Mouse (Mus musculus) forebrain, embryonic 10.5 days (tissue): Measurements from ENCODE around the gene Gpx8. TPM values are rescaled to one million over a fixed set of nuclear protein-coding genes. Genes with fewer than 3 reads are reported as not detected.

ENCODE experiments used
- DNase-seq: peaks from one replicate; pipeline ENCODE4 v3.0.0-alpha.2; 2017; ENCODE audit warnings: low spot score; ENCODE audit errors: extremely low spot score
- H3K27ac ChIP-seq: fragments of 300-500 bp; sonication (generic); 2 replicates; pipeline ENCODE4 v1.5.1; 2016; ENCODE audit warnings: mild to moderate bottlenecking
- H3K27me3 ChIP-seq: fragments of 300-500 bp; sonication (generic); 2 replicates; pipeline ENCODE4 v1.6.1; 2016; ENCODE audit warnings: mild to moderate bottlenecking; ENCODE audit not compliant: poor library complexity, severe bottlenecking
- H3K36me3 ChIP-seq: fragments of 300-500 bp; sonication (generic); replicated peaks from 2 replicates; pipeline ENCODE4 v1.6.1; 2016; ENCODE audit warnings: mild to moderate bottlenecking, moderate library complexity
- H3K4me1 ChIP-seq: fragments of 300-500 bp; sonication (generic); 2 replicates; pipeline ENCODE4 v1.6.1; 2016
- H3K4me3 ChIP-seq: fragments of 300-500 bp; sonication (generic); 2 replicates; pipeline ENCODE4 v1.5.1; 2016; ENCODE audit warnings: mild to moderate bottlenecking, moderate library complexity
- H3K9me3 ChIP-seq: fragments of 300-500 bp; sonication (generic); 2 replicates; pipeline ENCODE4 v1.6.1; 2016; ENCODE audit warnings: mild to moderate bottlenecking, moderate library complexity
- WGBS: fragments of 180-500 bp; shearing (Covaris S2); methylation state at CpG from one replicate; pipeline ENCODE4 v1.1.7; 2016; 5-methylcytosine and 5-hydroxymethylcytosine counted together
- polyA plus RNA-seq: library from polyadenylated mRNA; unstranded; fragments of >200 nt; fragmentation: Nextera tagmentation; extraction: Ambion mirVana; gene quantifications from 2 replicates; pipeline ENCODE4 v1.2.1, GENCODE M21; 2016

Gpx8 gene
- polyA plus RNA-seq, 1 experiment from 2014 or later: 78.8 TPM

GRCm38 (mm10) chr13:113045458-113046110, 626 bp downstream of the Gpx8 start:
- H3K4me3 ChIP-seq: peak overlapping the region; percentile 65
- H3K27me3 ChIP-seq: no peaks in the 10 kb centered on the region
- H3K27ac ChIP-seq: peak overlapping the region; percentile 88
- no peak for DNase-seq
- H3K4me1 ChIP-seq: peaks cover 13% of the 10 kb centered on the region
- no peaks in the 10 kb centered on the region for H3K9me3 ChIP-seq
- WGBS: 38% methylated on average over 18 of the region's 18 CpGs
- H3K36me3 ChIP-seq: peaks cover 34% of the 10 kb centered on the region

GRCm38 (mm10) chr13:113044876-113045275, 1.3 kb downstream of the Gpx8 start:
- peaks cover 13% of the 10 kb centered on the region for H3K4me1 ChIP-seq
- H3K36me3 ChIP-seq: peaks cover 34% of the 10 kb centered on the region
- DNase-seq: no peak
- H3K4me3 ChIP-seq: peak overlapping the region; percentile 65
- WGBS: 90% methylated on average over 3 of the region's 3 CpGs
- H3K9me3 ChIP-seq: no peaks in the 10 kb centered on the region
- H3K27ac ChIP-seq: no peak overlapping the region
- H3K27me3 ChIP-seq: no peaks in the 10 kb centered on the region

- Histone ChIP-seq H3K4me1 (peaks cover 32% of the 10 kb centered on the region), H3K36me3 (no peaks in the 10 kb centered on the region), H3K4me3 (peak overlapping the region; percentile 60), H3K27me3 (peaks cover 61% of the 10 kb centered on the region), H3K27ac (no peak overlapping the region), H3K9me3 (no peaks in the 10 kb centered on the region)
- WGBS: 0% methylated on average over 4 of the region's 4 CpGs
- DNase-seq: peak; percentile 73
Observed at GRCm38 (mm10) chr13:113035852-113036251, 10.4 kb downstream of the Gpx8 start.

- peak within 1 kb of the TSS; percentile 60 for H3K4me3 ChIP-seq
- 0 out of 2 replicates have a peak within 1 kb of the TSS, but pooled peaks have one; percentile 3 for H3K27ac ChIP-seq
- peaks cover 69% of the 10 kb centered on the region for H3K27me3 ChIP-seq
- H3K36me3 ChIP-seq: no peaks in the 10 kb centered on the region
- peak; percentile 56 for DNase-seq
- no peaks in the 10 kb centered on the region for H3K9me3 ChIP-seq
- WGBS: under 1% methylated on average over 46 of the region's 46 CpGs
- peaks cover 32% of the 10 kb centered on the region for H3K4me1 ChIP-seq
Observed at GRCm38 (mm10) chr13:113034950-113035421, 11.2 kb downstream of the Gpx8 start, which contains the start of gene Cdc20b. Gene Cdc20b (plus strand): TSS chr13:113035111.

GRCm38 (mm10) chr13:113034271-113034886, 11.8 kb downstream of the Gpx8 start:
- Histone ChIP-seq H3K36me3 (no peaks in the 10 kb centered on the region), H3K27me3 (peaks cover 75% of the 10 kb centered on the region), H3K9me3 (no peaks in the 10 kb centered on the region), H3K4me3 (peak overlapping the region; percentile 60), H3K4me1 (peaks cover 32% of the 10 kb centered on the region), H3K27ac (no peak overlapping the region)
- peak; percentile 53 for DNase-seq
- 3% methylated on average over 11 of the region's 11 CpGs for WGBS

- DNase-seq: no peak
- Histone ChIP-seq H3K27ac (no peak overlapping the region), H3K9me3 (no peaks in the 10 kb centered on the region), H3K4me3 (no peak overlapping the region), H3K36me3 (no peaks in the 10 kb centered on the region), H3K27me3 (peaks cover 90% of the 10 kb centered on the region), H3K4me1 (peaks cover 32% of the 10 kb centered on the region)
Observed at GRCm38 (mm10) chr13:113032831-113033230, 13.4 kb downstream of the Gpx8 start.

GRCm38 (mm10) chr13:113031792-113032571, 14.2 kb downstream of the Gpx8 start:
- H3K4me1 ChIP-seq: peaks cover 32% of the 10 kb centered on the region
- H3K4me3 ChIP-seq: peak overlapping the region; percentile 62
- DNase-seq: peak; percentile 75
- H3K27me3 ChIP-seq: peaks cover 85% of the 10 kb centered on the region
- peak overlapping the region; percentile 86 for H3K27ac ChIP-seq
- under 1% methylated on average over 40 of the region's 40 CpGs for WGBS
- H3K9me3 ChIP-seq: no peaks in the 10 kb centered on the region
- no peaks in the 10 kb centered on the region for H3K36me3 ChIP-seq

GRCm38 (mm10) chr13:113031351-113031750, 14.9 kb downstream of the Gpx8 start:
- 2% methylated on average over 7 of the region's 7 CpGs for WGBS
- peak overlapping the region; percentile 86 for H3K27ac ChIP-seq
- H3K27me3 ChIP-seq: peaks cover 84% of the 10 kb centered on the region
- no peak for DNase-seq
- H3K9me3 ChIP-seq: no peaks in the 10 kb centered on the region
- H3K4me3 ChIP-seq: peak overlapping the region; percentile 62
- peaks cover 32% of the 10 kb centered on the region for H3K4me1 ChIP-seq
- no peaks in the 10 kb centered on the region for H3K36me3 ChIP-seq

GRCm38 (mm10) chr13:113023274-113024143, 22.7 kb downstream of the Gpx8 start:
- H3K36me3 ChIP-seq: no peaks in the 10 kb centered on the region
- no peak overlapping the region for H3K27ac ChIP-seq
- H3K4me3 ChIP-seq: no peak overlapping the region
- H3K27me3 ChIP-seq: peaks cover 33% of the 10 kb centered on the region
- no peaks in the 10 kb centered on the region for H3K9me3 ChIP-seq
- no peak for DNase-seq
- 89% methylated on average over 17 of the region's 17 CpGs for WGBS
- 0 out of 2 replicates have a peak, but pooled peaks cover 4% of the 10 kb centered on the region for H3K4me1 ChIP-seq

- DNase-seq: no peak
- peaks cover 31% of the 10 kb centered on the region for H3K27me3 ChIP-seq
- 80% methylated on average over 8 of the region's 8 CpGs for WGBS
- 0 out of 2 replicates have a peak, but pooled peaks cover 4% of the 10 kb centered on the region for H3K4me1 ChIP-seq
- no peak overlapping the region for H3K27ac ChIP-seq
- H3K36me3 ChIP-seq: no peaks in the 10 kb centered on the region
- H3K9me3 ChIP-seq: no peaks in the 10 kb centered on the region
- H3K4me3 ChIP-seq: no peak overlapping the region
Observed at GRCm38 (mm10) chr13:113022467-113022866, 23.7 kb downstream of the Gpx8 start.

GRCm38 (mm10) chr13:113021521-113021920, 24.7 kb downstream of the Gpx8 start:
- WGBS: 91% methylated on average over 2 of the region's 2 CpGs

More at GRCm38 (mm10) chr13:113021521-113021920, 24.7 kb downstream of the Gpx8 start:
- Histone ChIP-seq H3K27me3 (peaks cover 31% of the 10 kb centered on the region), H3K4me1 (0 out of 2 replicates have a peak, but pooled peaks cover 4% of the 10 kb centered on the region), H3K27ac (no peak overlapping the region), H3K36me3 (no peaks in the 10 kb centered on the region), H3K4me3 (no peak overlapping the region), H3K9me3 (no peaks in the 10 kb centered on the region)
- DNase-seq: no peak
